Mouse (Mus musculus): ENCODE data around the gene Tmem207.

Gene Tmem207

DNA sequence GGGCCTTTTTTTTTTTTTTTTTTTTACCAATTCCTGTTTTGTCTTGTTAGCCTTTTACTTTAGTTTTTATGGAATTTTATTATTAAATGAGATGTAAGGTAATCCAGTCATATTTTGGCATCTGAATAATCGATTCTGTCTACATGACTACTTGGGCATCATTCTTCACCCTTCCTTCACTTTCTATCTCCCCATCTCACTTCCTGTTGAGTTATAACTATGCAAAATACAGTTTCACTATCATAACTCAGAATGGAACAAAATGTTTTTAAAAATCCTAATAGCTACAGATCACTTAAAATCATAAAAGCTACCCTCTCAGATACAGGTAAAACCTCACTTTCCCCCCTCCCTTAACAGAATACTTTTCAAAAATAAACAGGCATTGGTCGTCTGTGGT, 70.4 kb downstream of the Tmem207 start:
- DNase-seq (ENCODE audit: low spot score in 2 of 2): no peak

GRCm38 (mm10) chr16:26454163-26454562, 72.4 kb downstream of the Tmem207 start:
- no peak for DNase-seq (ENCODE audit: low spot score in 2 of 2)

Measured in right cerebral cortex, postnatal 36 days (tissue).